Mouse (Mus musculus) limb, embryonic 15.5 days (tissue): ENCODE results near the gene Ppp1r17. TPM values are rescaled to one million over a fixed set of nuclear protein-coding genes. Genes with fewer than 3 reads are reported as not detected.

Source experiments
- ATAC-seq: fragments of 200-750 bp; cut with Nextera tagmentation; 2 replicates; pipeline ENCODE4 v1.8.0; 2017; ENCODE audit warnings: low read depth, moderate TSS enrichment; ENCODE audit not compliant: insufficient number of reproducible peaks, low FRiP score, low TSS enrichment
- H3K27ac ChIP-seq: fragments of 300-500 bp; sonication (generic); 2 replicates; pipeline ENCODE4 v1.5.1; 2015; ENCODE audit warnings: moderate library complexity, mild to moderate bottlenecking, inconsistent platforms
- H3K27me3 ChIP-seq: fragments of 300-500 bp; sonication (generic); 2 replicates; pipeline ENCODE4 v1.6.1; 2015; ENCODE audit warnings: inconsistent platforms
- H3K36me3 ChIP-seq: fragments of 300-500 bp; sonication (generic); 2 replicates; pipeline ENCODE4 v1.6.1; 2015; ENCODE audit warnings: inconsistent platforms
- H3K4me1 ChIP-seq: fragments of 300-500 bp; sonication (generic); 2 replicates; pipeline ENCODE4 v1.6.1; 2015; ENCODE audit warnings: inconsistent platforms
- H3K4me2 ChIP-seq: fragments of 300-500 bp; sonication (generic); 2 replicates; pipeline ENCODE4 v1.6.1; 2015; ENCODE audit warnings: mild to moderate bottlenecking, inconsistent platforms
- H3K4me3 ChIP-seq: fragments of 300-500 bp; sonication (generic); 2 replicates; pipeline ENCODE4 v1.5.1; 2015; ENCODE audit warnings: mild to moderate bottlenecking, inconsistent platforms
- H3K9ac ChIP-seq: fragments of 300-500 bp; sonication (generic); 2 replicates; pipeline ENCODE4 v1.6.1; 2015; ENCODE audit warnings: inconsistent platforms
- H3K9me3 ChIP-seq: fragments of 300-500 bp; sonication (generic); 2 replicates; pipeline ENCODE4 v1.6.1; 2016; ENCODE audit warnings: inconsistent platforms
- WGBS: fragments of 180-500 bp; shearing (Covaris S2); methylation state at CpG from one replicate; pipeline ENCODE4 v1.1.7; 2015; 5-methylcytosine and 5-hydroxymethylcytosine counted together
- polyA plus RNA-seq: library from polyadenylated mRNA; unstranded; fragments of >200 nt; fragmentation: Nextera tagmentation; extraction: Ambion mirVana; gene quantifications from 2 replicates; pipeline ENCODE4 v1.2.1, GENCODE M21; 2015

Ppp1r17 gene
- polyA plus RNA-seq, 1 experiment from 2014 or later: not detected

DNA sequence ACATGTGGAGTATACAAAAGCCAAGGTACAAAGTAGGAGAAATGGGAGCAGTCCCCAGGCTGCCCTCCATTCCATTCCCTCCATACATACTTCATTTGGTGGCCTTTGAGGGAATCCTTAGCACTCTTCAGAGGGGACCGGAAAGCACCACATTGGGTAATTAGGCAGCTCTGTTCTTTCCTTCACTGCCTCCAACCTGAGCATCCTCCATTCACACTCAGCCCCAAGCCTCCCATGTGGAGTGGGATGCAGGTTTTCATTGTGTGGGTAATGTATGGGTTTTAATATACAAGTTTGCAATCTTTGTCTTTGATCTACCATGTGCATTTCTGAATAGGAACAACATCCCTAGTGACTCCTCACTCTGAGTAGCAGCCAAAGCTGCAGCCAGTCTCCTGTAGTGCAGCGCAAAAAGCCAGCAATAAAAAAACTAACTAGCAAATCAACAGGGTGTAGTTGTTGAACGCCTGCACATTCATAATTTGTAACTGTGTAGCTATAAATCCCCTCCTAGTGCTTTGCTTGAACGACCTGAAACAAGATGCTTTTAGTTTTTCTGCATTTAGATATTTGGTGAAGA lies 22.3 kb downstream of the Ppp1r17 start:
- ATAC-seq: no peak
- WGBS: 40% methylated on average over 4 of the region's 4 CpGs
- no peak overlapping the region for H3K4me3 ChIP-seq
- H3K27ac ChIP-seq: no peak overlapping the region
- no peaks in the 10 kb centered on the region for H3K36me3 ChIP-seq
- H3K9me3 ChIP-seq: no peaks in the 10 kb centered on the region
- no peak overlapping the region for H3K9ac ChIP-seq
- H3K27me3 ChIP-seq: no peaks in the 10 kb centered on the region
- H3K4me1 ChIP-seq: no peaks in the 10 kb centered on the region
- no peak overlapping the region for H3K4me2 ChIP-seq

- no peak overlapping the region for H3K9ac ChIP-seq
- no peaks in the 10 kb centered on the region for H3K36me3 ChIP-seq
- H3K27me3 ChIP-seq: no peaks in the 10 kb centered on the region
- H3K27ac ChIP-seq: no peak overlapping the region
- no peaks in the 10 kb centered on the region for H3K9me3 ChIP-seq
- WGBS: 67% methylated on average over 5 of the region's 5 CpGs
- ATAC-seq: no peak
- H3K4me2 ChIP-seq: no peak overlapping the region
- no peak overlapping the region for H3K4me3 ChIP-seq
- H3K4me1 ChIP-seq: no peaks in the 10 kb centered on the region
Observed at GRCm38 (mm10) chr6:56044270-56044669, 27.0 kb downstream of the Ppp1r17 start.

DNA sequence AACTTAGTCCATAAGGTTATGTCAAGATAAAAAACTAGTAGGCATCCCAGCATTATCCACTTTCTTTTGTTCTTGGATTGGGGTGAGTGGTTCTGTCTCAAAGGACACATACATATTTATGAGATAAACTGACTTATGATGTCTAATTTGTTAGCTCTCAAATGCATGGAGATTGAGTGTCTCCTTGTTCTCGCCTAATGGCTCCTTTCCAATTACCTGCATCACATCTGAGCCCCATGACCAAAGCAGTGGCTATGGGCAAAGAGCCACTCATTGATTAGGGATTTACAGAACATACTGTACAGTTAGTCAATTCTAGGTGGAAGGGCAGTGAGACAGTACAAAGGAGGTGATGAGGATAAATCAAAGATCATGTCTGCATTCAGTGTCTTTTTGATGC lies 27.4 kb downstream of the Ppp1r17 start:
- Histone ChIP-seq H3K9ac (no peak overlapping the region), H3K27ac (no peak overlapping the region), H3K4me2 (no peak overlapping the region), H3K4me3 (no peak overlapping the region), H3K27me3 (no peaks in the 10 kb centered on the region), H3K9me3 (no peaks in the 10 kb centered on the region), H3K36me3 (no peaks in the 10 kb centered on the region), H3K4me1 (no peaks in the 10 kb centered on the region)
- WGBS: 87% methylated on average over 1 of the region's 1 CpGs
- no peak for ATAC-seq

DNA sequence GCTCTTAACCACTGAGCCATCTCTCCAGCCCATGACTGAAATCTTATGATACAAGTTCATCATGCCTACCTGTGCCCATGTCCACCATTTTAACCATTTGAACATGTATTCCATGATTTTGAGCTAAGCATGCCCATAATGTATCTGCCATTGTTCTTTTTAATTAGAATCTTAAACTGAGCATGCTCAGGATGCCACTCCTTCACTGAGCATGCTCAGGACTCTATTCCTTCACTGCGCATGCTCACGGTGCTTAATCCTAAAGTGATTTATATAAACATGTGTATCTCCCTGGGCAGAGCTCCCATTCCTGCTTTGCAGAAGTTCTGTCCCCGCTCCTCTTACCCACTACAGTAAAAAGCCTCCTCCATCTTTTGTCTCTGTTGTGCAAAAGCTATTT lies 31.3 kb downstream of the Ppp1r17 start:
- H3K27ac ChIP-seq: no peak overlapping the region
- H3K9ac ChIP-seq: no peak overlapping the region
- H3K4me1 ChIP-seq: no peaks in the 10 kb centered on the region
- no peaks in the 10 kb centered on the region for H3K9me3 ChIP-seq
- 84% methylated on average over 3 of the region's 3 CpGs for WGBS
- H3K27me3 ChIP-seq: no peaks in the 10 kb centered on the region
- H3K4me3 ChIP-seq: no peak overlapping the region
- no peaks in the 10 kb centered on the region for H3K36me3 ChIP-seq
- H3K4me2 ChIP-seq: no peak overlapping the region
- ATAC-seq: no peak

- 30% methylated on average over 4 of the region's 4 CpGs for WGBS
- Histone ChIP-seq H3K4me1 (no peaks in the 10 kb centered on the region), H3K27ac (no peak overlapping the region), H3K4me2 (no peak overlapping the region), H3K36me3 (no peaks in the 10 kb centered on the region), H3K4me3 (no peak overlapping the region), H3K9me3 (no peaks in the 10 kb centered on the region), H3K9ac (no peak overlapping the region), H3K27me3 (no peaks in the 10 kb centered on the region)
- ATAC-seq: no peak
Observed at GRCm38 (mm10) chr6:56049104-56049503, 31.8 kb downstream of the Ppp1r17 start.

GRCm38 (mm10) chr6:56063736-56064135 lies 46.4 kb downstream of the Ppp1r17 start:
- Histone ChIP-seq H3K36me3 (no peaks in the 10 kb centered on the region), H3K27me3 (no peaks in the 10 kb centered on the region), H3K4me1 (no peaks in the 10 kb centered on the region), H3K27ac (no peak overlapping the region), H3K9me3 (no peaks in the 10 kb centered on the region), H3K4me3 (no peak overlapping the region), H3K9ac (no peak overlapping the region), H3K4me2 (no peak overlapping the region)
- ATAC-seq: no peak

DNA sequence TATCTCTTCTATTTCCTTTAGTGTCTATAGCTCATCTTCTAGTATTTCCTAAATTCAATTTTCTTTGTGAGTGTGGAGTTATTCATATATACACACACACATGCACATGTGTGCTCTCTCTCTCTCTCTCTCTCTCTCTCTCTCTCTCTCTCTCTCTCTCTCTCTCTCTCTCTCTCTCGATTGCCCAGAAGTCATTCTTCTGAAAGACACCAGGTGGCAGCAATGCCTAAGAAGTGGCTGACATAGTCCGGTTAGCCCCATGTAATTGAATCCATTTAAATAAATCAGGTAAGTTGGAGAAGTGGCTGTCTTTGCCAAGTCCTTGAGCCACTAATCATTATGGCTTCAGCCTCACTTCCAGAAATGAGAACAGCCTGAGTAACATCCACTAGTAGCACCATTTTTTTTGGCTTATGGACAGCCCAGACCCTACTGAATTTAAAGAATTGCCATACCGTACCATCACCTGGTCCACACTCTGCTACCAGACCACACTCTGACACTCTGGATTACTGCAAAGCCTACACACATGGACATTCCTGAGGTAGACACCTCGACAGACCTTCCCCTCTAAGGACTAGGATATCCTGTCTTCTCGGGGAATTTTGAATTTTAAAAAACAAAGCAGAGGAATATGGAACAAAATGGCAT lies 49.5 kb downstream of the Ppp1r17 start:
- WGBS: 31% methylated on average over 5 of the region's 5 CpGs
- no peak overlapping the region for H3K4me2 ChIP-seq
- H3K27ac ChIP-seq: no peak overlapping the region
- no peak for ATAC-seq
- no peak overlapping the region for H3K9ac ChIP-seq
- no peak overlapping the region for H3K4me3 ChIP-seq
- no peaks in the 10 kb centered on the region for H3K4me1 ChIP-seq
- H3K27me3 ChIP-seq: no peaks in the 10 kb centered on the region
- H3K36me3 ChIP-seq: no peaks in the 10 kb centered on the region
- no peaks in the 10 kb centered on the region for H3K9me3 ChIP-seq

DNA sequence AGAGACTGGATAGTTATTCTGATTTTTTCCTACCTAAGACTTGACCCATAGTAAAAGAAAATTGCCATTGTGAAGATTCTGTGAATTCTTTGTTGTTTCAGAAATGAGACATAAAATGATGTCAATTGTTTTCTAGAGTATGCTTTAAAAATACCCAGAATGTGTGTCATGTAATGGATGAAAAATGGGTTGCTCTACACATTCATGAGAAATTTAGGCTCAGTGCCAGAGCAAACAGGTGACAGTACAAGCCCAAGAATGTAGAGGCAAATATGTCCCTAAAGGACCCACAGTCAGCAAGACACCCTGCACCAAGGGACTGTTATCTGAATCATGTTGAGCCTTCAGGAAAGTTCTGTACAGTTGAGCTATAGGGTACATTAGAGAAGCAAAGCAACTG lies 51.2 kb downstream of the Ppp1r17 start:
- Histone ChIP-seq H3K9ac (no peak overlapping the region), H3K36me3 (no peaks in the 10 kb centered on the region), H3K4me2 (no peak overlapping the region), H3K4me3 (no peak overlapping the region), H3K9me3 (no peaks in the 10 kb centered on the region), H3K27ac (no peak overlapping the region), H3K27me3 (no peaks in the 10 kb centered on the region), H3K4me1 (no peaks in the 10 kb centered on the region)
- no peak for ATAC-seq

- no peak overlapping the region for H3K27ac ChIP-seq
- no peak for ATAC-seq
- no peak overlapping the region for H3K9ac ChIP-seq
- no peak overlapping the region for H3K4me3 ChIP-seq
- no peaks in the 10 kb centered on the region for H3K27me3 ChIP-seq
- H3K36me3 ChIP-seq: no peaks in the 10 kb centered on the region
- 42% methylated on average over 4 of the region's 4 CpGs for WGBS
- H3K9me3 ChIP-seq: no peaks in the 10 kb centered on the region
- H3K4me2 ChIP-seq: no peak overlapping the region
- no peaks in the 10 kb centered on the region for H3K4me1 ChIP-seq
Observed at GRCm38 (mm10) chr6:56076378-56076805, 59.1 kb downstream of the Ppp1r17 start.

Other genes starting within 250 kb of the Ppp1r17 start
- 0.17 and 0.22 TPM in 2 replicates for gene Itprid1, start 180.6 kb upstream of the Ppp1r17 start, polyA plus RNA-seq